Mouse (Mus musculus) retina, postnatal 7 days (tissue): ENCODE data around the gene Tepp.

ENCODE experiments used
- DNase-seq: peaks from one replicate; pipeline ENCODE4 v3.0.0-alpha.2; 2012; ENCODE audit warnings: low read depth, low spot score

Gene Tepp

GRCm38 (mm10) chr8:95362272-95362671 lies 51.9 kb downstream of the Tepp start:
- DNase-seq = no peak

- no peak for DNase-seq
These were observed 53.5 kb downstream of the Tepp start for GRCm38 (mm10) chr8:95363849-95364248.

GRCm38 (mm10) chr8:95369581-95370326 lies 59.4 kb downstream of the Tepp start:
- DNase-seq = no peak

GRCm38 (mm10) chr8:95373389-95374002 lies 63.1 kb downstream of the Tepp start:
- no peak for DNase-seq

- DNase-seq = no peak
These were observed 64.1 kb downstream of the Tepp start for GRCm38 (mm10) chr8:95374429-95374828.

GRCm38 (mm10) chr8:95375374-95375930 lies 65.1 kb downstream of the Tepp start:
- no peak for DNase-seq
